In the genomic region with DNA sequence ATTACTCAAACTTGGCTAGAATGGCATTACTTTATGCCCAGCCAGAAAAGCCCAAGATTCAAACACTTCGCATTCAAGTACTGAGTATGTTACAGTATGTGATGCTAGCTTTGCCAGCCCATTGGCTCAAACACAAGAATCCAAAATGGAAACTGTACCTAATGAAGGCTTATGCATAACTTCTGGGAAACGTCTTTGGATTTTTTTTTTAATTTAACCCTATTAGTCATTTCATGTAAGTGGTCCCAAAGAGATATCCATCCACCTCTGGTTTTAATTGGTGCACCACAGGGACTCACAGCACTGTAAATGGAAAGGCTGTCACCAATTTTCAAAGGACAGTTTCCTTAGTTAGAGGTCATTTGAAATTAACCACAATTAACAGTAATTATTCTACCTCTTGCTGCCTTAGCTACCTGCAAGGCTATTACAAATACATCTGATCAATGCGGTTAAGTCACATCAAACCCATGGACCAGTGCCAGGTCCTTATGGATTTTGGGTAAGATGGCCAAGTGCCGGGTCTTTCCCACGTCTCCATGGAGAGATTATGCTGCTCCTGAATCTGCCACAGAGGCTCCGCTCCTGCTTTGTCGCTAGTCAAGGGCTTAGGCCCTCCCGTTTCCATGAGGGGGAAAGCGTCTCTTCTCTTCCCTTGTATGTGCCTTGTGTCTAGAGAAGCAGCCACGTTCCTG, we compare ENCODE assay signal across 16 mouse cellular contexts.
"Had no signal": no experiment of that assay in that cellular context is flagged by ENCODE, and none has a peak within 500 bp of the region (broad histone marks: within the 10 kb centered on the region; RNA-seq: fewer than 3 reads in every experiment).

No protein-coding gene starts in this region.

- H3K27ac ChIP-seq: neural tube, embryonic 13.5 days; neural tube, embryonic 15.5 days; stomach, embryonic 15.5 days; stomach, postnatal 0 days had no signal

- H3K9me3 ChIP-seq: neural tube, embryonic 13.5 days; neural tube, embryonic 15.5 days; stomach, embryonic 15.5 days had no signal

- DNase-seq: retina, postnatal 1 day; right cerebral cortex, adult 18-20 months; right cerebral cortex, postnatal 14 days; right cerebral cortex, postnatal 25 days; right cerebral cortex, postnatal 4 days; spleen, adult 18-20 months; thymus, adult 18-20 months; thymus, adult 2 months; thymus, postnatal 14 days; thymus, postnatal 25 days; thymus, postnatal 36 days; thymus, postnatal 4 days had no signal

- H3K36me3 ChIP-seq: neural tube, embryonic 13.5 days; neural tube, embryonic 15.5 days; stomach, embryonic 15.5 days had no signal

- H3K4me2 ChIP-seq: neural tube, embryonic 13.5 days; neural tube, embryonic 15.5 days; stomach, embryonic 15.5 days had no signal

- H3K4me3 ChIP-seq: neural tube, embryonic 13.5 days; neural tube, embryonic 15.5 days; stomach, embryonic 15.5 days had no signal

- H3K27me3 ChIP-seq: neural tube, embryonic 15.5 days; stomach, embryonic 15.5 days had no signal

- H3K4me1 ChIP-seq: neural tube, embryonic 13.5 days; neural tube, embryonic 15.5 days; stomach, embryonic 15.5 days had no signal

- H3K9ac ChIP-seq: neural tube, embryonic 13.5 days; neural tube, embryonic 15.5 days; stomach, embryonic 15.5 days had no signal
